Mouse (Mus musculus) adrenal gland, adult 2 months (tissue): ENCODE measurements at regions not wholly inside any gene's neighbourhood (a gene's known extent, or its start where the extent isn't known, plus 50 kb on each side); places are given as distances from the start of the nearest gene placed in this dataset.
"Not testable (repeated sequence)": the region's sequence is repeated elsewhere in the genome, so short reads cannot be mapped to it uniquely, and the experiment has no call there.

Experiments
- DNase-seq: peaks from one replicate; pipeline ENCODE4 v3.0.0; 2021

DNA sequence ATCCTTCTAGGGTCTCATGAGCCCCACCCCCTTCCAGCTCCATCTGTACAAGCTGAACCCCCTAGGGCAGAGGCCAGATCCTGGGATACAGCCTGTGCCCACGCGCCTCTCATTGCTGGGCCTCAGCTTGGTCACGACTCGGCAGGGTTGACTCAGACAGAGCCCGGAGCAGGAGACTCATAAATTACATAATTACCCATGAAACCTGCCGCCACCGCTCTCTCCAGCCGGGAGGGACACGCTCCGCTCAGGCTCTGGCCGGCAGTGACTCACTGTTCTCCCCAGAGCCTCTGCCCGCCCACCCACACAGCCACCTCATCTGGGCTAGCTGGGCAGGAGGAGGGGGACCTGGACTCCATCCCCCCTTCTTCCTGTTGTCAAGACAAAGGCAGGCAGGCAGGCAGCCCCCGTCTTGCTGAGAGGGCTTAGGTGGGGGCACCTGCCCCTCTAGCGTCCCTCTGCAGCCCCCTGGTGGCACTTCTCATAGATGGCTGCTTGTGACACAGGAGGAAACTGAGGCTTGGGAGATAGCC is 149.6 kb upstream of the Rtl1 start:
- peak; percentile 91 for DNase-seq

DNA sequence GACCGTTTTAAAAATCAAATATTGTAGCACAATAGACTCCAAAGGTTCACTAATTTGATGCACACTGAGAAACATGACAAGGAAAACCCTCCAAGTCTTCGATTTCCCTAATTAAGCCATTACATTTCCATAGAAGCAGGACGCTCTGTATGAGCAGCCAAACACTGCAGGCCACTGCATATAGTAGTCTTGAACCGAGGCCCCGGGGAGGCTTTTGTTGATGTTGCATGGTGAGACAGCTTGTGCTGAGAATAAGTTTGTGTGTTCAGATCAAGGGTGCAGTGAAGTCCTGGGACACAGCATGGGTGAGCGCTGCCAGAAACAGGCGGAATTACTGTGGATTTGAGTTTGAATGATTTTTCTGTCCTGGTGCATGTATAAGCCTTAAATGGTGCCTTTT is 154.9 kb upstream of the Rtl1 start:
- DNase-seq = no peak

- DNase-seq = no peak
These were observed 164.2 kb upstream of the Rtl1 start for GRCm38 (mm10) chr12:109764293-109764692.

DNA sequence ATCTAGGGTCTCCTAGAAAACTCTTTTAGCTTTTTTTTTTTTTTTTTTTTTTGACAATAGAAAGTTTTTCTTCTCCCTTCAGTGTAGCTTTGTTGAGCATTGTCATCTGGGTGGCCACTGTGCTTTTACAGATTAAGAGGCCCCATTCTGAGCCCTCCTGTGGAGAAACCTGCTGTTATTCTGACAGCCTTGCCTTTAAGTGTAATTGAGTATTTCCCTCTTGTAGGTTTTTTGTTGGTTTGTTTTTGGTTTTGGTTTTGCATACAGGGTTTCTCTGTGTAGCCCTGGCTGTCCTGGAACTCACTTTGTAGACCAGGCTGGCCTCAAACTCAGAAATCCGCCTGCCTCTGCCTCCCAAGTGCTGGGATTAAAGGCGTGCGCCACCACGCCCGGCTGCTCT is 166.5 kb upstream of the Rtl1 start:
- DNase-seq = not testable (repeated sequence)

DNA sequence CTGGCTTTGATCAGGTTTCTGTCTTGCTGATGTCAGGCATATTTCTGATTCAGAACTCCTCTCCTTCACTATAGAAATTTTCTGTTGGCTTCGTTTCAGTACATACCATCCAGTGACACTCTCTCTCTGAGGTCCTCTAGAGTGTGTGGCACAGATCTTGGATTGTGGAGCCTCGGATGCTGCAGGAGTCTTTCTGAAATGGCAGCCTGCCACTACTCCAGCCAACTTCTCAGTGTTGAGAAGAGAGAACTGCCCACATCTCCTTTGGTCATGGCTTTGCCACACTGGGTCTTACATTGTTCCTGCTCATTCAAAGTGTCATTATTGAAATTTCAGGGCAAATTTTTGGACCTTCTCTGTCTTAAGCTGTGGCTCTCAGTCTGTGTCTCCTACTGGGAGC is 172.4 kb upstream of the Rtl1 start:
- no peak for DNase-seq

DNA sequence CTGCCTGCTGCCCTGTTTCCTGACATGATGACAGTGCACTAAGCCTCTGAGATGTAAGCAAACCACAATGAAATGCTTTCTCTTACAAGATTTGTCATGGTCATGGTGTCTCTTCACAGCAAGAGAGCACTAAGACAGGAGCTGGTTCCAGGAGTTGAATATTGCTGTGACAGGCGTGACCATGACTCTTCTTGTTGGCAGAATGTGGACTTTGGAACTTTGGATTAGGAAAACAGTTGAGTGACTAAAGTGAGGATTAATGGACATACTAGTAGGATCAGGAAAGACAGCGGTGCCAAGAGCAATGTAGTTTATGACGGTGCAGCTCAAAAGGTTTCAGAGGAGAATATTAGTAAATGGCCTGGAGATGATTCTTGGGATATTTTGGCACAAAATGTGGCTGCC is 173.8 kb upstream of the Rtl1 start:
- no peak for DNase-seq

GRCm38 (mm10) chr12:109798846-109799245 is 198.7 kb upstream of the Rtl1 start:
- peak; percentile 62 for DNase-seq

DNA sequence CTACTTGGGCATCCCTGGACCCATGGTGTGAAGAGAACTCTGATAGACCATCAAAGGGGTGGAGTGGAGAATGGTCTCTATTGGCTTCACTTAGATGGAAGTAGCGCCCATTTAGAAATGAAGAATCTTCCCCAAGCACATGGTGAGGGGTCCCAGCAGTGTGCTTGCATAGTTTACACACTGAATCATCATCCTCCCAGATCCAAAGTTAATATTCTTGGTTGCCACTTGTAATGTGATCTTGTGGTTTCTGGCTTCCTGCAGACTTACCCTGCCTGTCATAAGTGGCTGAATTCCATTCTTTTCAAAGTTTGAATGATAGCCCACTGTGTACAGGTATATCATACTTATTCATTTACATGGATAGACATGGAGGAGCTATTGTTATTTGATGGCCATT is 199.3 kb upstream of the Rtl1 start:
- no peak for DNase-seq

DNA sequence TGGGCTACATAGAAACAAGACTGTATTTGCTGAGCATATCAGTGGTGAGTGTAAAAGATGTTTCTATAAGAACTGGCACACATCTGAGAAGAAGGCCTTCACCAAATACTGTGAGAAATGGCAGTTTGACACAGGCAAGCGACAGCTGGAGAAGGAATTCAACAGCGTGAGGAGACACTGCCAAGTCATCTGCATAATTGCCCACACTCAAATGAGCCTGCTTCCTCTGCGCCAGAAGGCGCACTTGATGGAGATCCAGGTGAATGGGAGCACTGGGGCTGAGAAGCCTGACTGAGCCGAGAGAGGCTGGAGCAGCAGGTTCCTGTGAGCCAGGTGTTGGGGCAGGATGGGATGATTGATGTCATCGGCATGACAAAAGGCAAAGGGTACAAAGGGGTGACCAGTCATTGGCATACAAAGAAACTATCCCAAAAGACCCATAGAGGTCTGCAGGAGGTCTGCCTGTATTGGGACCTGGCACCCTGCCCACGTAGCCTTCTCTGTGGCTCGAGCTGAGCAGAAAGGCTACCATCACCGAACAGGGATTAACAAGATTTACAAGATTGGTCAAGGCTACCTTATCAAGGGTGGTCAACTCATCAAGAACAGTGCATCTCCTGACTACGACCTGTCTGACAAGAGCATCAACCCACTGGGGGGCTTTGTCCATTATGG is 227.2 kb upstream of the Rtl1 start:
- DNase-seq = no peak

GRCm38 (mm10) chr12:109830303-109831020 is 230.3 kb upstream of the Rtl1 start:
- peak; percentile 24 for DNase-seq

GRCm38 (mm10) chr12:109832964-109833363 is 232.8 kb upstream of the Rtl1 start:
- no peak for DNase-seq

DNA sequence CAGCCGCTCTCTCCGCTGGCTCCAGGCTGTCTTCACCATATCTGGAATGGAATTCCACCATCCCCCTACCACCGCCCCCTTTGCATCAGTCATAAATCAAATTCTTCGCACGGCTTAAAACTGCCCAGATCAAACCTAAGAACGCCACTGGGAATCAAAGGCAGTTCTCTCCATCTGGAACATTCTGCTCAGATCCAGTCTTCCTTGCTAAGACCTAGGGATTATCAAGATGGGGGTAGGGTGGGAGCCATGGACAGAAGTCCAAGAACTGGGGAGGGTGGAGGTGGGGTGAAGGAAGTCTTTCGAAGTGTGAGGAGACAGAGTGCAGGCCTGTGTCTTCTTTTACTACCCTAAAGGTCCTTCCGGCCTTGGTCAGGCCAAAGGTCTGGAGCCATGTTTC is 236.4 kb upstream of the Rtl1 start:
- no peak for DNase-seq

- DNase-seq = no peak
These were observed 239.0 kb upstream of the Rtl1 start for GRCm38 (mm10) chr12:109839126-109839587.

GRCm38 (mm10) chr12:109839946-109840524 is 239.9 kb upstream of the Rtl1 start:
- DNase-seq = no peak

- no peak for DNase-seq
These were observed 244.8 kb upstream of the Rtl1 start for GRCm38 (mm10) chr12:109844723-109845601.

GRCm38 (mm10) chr12:109845602-109845906 is 245.4 kb upstream of the Rtl1 start:
- DNase-seq = peak; percentile 7

DNA sequence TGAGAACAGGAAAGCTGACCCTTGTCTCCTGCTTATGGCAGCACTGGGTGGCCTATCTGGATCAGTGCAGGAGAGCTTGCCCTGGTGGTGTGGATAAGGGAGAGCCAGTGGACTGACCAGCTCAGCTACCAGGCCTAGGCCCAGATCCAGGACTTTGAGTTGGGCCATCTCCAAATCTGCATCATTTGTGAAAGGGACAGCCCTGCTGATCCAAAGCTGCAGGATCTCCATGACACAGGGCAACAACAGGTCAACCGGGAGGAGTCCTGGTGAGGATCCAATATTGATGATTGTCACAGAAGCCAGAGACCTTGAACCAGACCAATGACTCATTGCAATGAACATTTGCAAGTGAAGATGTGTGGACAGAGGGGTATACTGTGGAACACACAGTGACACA is 256.2 kb upstream of the Rtl1 start:
- DNase-seq = peak; percentile 73

- DNase-seq = no peak
These were observed 257.6 kb upstream of the Rtl1 start for GRCm38 (mm10) chr12:109857705-109858104.

DNA sequence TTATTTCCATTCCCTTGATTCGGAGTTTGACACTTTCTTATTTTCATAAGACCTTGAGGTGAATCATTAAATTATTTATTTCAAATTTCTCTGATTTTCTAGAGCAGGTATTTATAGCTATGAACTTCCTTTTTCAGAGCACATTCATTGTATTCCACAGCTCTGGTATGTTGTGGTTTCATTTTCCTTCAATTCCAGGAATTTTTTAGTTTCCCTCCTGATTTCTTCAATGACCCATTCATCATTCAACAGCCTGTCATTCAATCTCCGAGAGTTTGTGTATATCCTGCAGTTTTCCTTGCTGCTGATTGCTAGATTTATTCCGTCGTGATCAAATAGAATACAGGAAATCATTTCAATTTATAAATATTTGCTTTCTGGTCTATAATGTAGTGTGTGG is 264.7 kb upstream of the Rtl1 start:
- DNase-seq = no peak

GRCm38 (mm10) chr12:109871021-109871420 is 270.9 kb upstream of the Rtl1 start:
- no peak for DNase-seq

DNA sequence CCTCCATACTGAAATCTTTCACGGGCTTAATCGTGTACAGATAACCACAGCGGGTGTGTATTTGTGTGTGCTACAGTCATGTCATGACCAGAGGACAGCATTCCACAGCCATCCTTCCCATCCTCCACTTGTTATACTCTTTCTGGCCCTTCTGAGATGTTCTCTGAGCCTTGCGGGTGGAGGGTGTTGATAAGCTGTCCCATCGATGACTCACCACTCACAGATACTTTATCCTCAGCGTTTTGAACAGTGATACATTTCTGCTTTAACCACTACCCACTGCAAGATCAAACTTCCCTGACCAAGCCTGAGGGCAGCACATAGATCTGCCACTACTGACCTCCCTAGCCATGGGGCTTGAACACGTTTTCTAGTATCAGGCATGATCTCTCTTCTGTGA is 274.3 kb upstream of the Rtl1 start:
- no peak for DNase-seq

- DNase-seq = no peak
These were observed 281.0 kb upstream of the Rtl1 start for GRCm38 (mm10) chr12:109881108-109881507.
